Comparison of ENCODE assay signal across 33 mouse cellular contexts in genomic region chr2:25488671-25489068, GRCm38 (mm10). TPM values are rescaled to one million over a fixed set of nuclear protein-coding genes. Genes with fewer than 3 reads are reported as not detected.
DNase-seq lines count a peak whose midpoint lies in the region; ATAC-seq and TF ChIP-seq lines count a peak whose summit lies in the region.
"Had no signal": no experiment of that assay in that cellular context is flagged by ENCODE, and none has a peak within 500 bp of the region (broad histone marks: within the 10 kb centered on the region; RNA-seq: fewer than 3 reads in every experiment).

No protein-coding gene starts in this region.

- DNase-seq in adrenal gland, adult 2 months, result peak; percentile 74
- no peak for DNase-seq in adrenal gland, adult 8-10 months
- peak; percentile 82 for DNase-seq in cerebellum, adult 9-10 months
- no peak for DNase-seq in cerebellum, postnatal 4 days (ENCODE audit: low spot score in 2 of 2)
- DNase-seq in cerebellum, adult 9-11 months, result peak; percentile 74
- no peak for DNase-seq in kidney, postnatal 25 days
- DNase-seq in forebrain, postnatal 0 days, result no peak
- DNase-seq in heart, adult 8-10 months (ENCODE audit: low spot score), result no peak
- DNase-seq: gastrocnemius, postnatal 10 days; kidney, adult 9 months; kidney, postnatal 36 days; lung, embryonic 14.5 days; thymus, adult 2 months had no signal

- H3K9ac ChIP-seq in forebrain, postnatal 0 days, result no peak overlapping the region
- H3K9ac ChIP-seq: forebrain, embryonic 13.5 days; hindbrain, embryonic 15.5 days; intestine, embryonic 15.5 days; limb, embryonic 13.5 days; liver, embryonic 14.5 days; lung, embryonic 14.5 days; midbrain, embryonic 12.5 days; stomach, embryonic 15.5 days had no signal

- H3K27ac ChIP-seq in forebrain, postnatal 0 days (ENCODE audit: low read depth, low read length), result no peak overlapping the region
- H3K27ac ChIP-seq: forebrain, embryonic 13.5 days; hindbrain, embryonic 15.5 days; intestine, embryonic 15.5 days; limb, embryonic 13.5 days; liver, embryonic 14.5 days; midbrain, embryonic 12.5 days; stomach, embryonic 15.5 days had no signal

- no peak overlapping the region for H3K4me3 ChIP-seq in forebrain, postnatal 0 days (ENCODE audit: low read depth, low read length)
- H3K4me3 ChIP-seq: forebrain, embryonic 13.5 days; hindbrain, embryonic 15.5 days; intestine, embryonic 15.5 days; limb, embryonic 13.5 days; midbrain, embryonic 12.5 days; stomach, embryonic 15.5 days had no signal

- TF ChIP-seq CTCF in forebrain, postnatal 0 days (IDR thresholded peaks at IDR 0.05; ENCODE audit: low read depth), result no peak

- no peak for ATAC-seq in forebrain, postnatal 0 days
- ATAC-seq: forebrain, embryonic 13.5 days had no signal

- H3K27me3 ChIP-seq in forebrain, postnatal 0 days (ENCODE audit: insufficient read depth, low read length), result no peaks in the 10 kb centered on the region
- H3K27me3 ChIP-seq: hindbrain, embryonic 15.5 days; intestine, embryonic 15.5 days; midbrain, embryonic 12.5 days; stomach, embryonic 15.5 days had no signal

- H3K4me1 ChIP-seq in forebrain, postnatal 0 days (ENCODE audit: insufficient read depth), result no peaks in the 10 kb centered on the region
- H3K4me1 ChIP-seq: forebrain, embryonic 13.5 days; hindbrain, embryonic 15.5 days; limb, embryonic 13.5 days; midbrain, embryonic 12.5 days; stomach, embryonic 15.5 days had no signal

- WGBS in forebrain, postnatal 0 days, result 79% methylated on average over 7 of the region's 7 CpGs

- H3K36me3 ChIP-seq in forebrain, postnatal 0 days (ENCODE audit: insufficient read depth), result no peaks in the 10 kb centered on the region
- H3K36me3 ChIP-seq: G1E; hindbrain, embryonic 15.5 days; intestine, embryonic 15.5 days; limb, embryonic 13.5 days; midbrain, embryonic 12.5 days; stomach, embryonic 15.5 days had no signal

- H3K4me2 ChIP-seq in forebrain, postnatal 0 days (ENCODE audit: low read depth), result no peak overlapping the region
- H3K4me2 ChIP-seq: forebrain, embryonic 13.5 days; heart, embryonic 11.5 days; hindbrain, embryonic 15.5 days; intestine, embryonic 15.5 days; limb, embryonic 13.5 days; lung, embryonic 14.5 days; midbrain, embryonic 12.5 days; stomach, embryonic 15.5 days had no signal

- no peaks in the 10 kb centered on the region for H3K9me3 ChIP-seq in forebrain, postnatal 0 days (ENCODE audit: low read length)
- H3K9me3 ChIP-seq: forebrain, embryonic 13.5 days; G1E; hindbrain, embryonic 15.5 days; intestine, embryonic 15.5 days; limb, embryonic 13.5 days; midbrain, embryonic 12.5 days; stomach, embryonic 15.5 days had no signal

RNA-seq across cellular contexts. Expression of gene Lcn12, which starts 5.0 kb away (rescaled TPM):
- not detected for total RNA-seq in adrenal gland, adult 2 months (2021)
- polyA plus RNA-seq in adrenal gland, adult 2 months (2012; rRNA removed), result not detected in 2 replicates
- not detected for total RNA-seq in adrenal gland, adult 8-10 months (2022)
- not detected in 2 replicates for total RNA-seq in forebrain, postnatal 0 days (2014; rRNA removed)
- not detected in 2 replicates for polyA plus RNA-seq in forebrain, postnatal 0 days (2015; fragmentation: Nextera tagmentation; extraction: Ambion mirVana)
- total RNA-seq in heart, adult 8-10 months (2022), result not detected
- total RNA-seq: CH12.LX; G1E; gastrocnemius, postnatal 10 days; granulocyte monocyte progenitor cell, adult 5-6 weeks; hematopoietic stem cell, adult 5-6 weeks; layer of hippocampus, adult 8-10 months; left cerebral cortex, postnatal 14 days; megakaryocyte, adult 5-6 weeks; neutrophil, adult 5-6 weeks had no signal
- polyA plus RNA-seq: brain, embryonic 14.5 days; embryonic facial prominence, embryonic 14.5 days; forebrain, embryonic 13.5 days; frontal cortex, adult 2 months; G1E; heart, embryonic 11.5 days; heart, postnatal 0 days; hindbrain, embryonic 15.5 days; intestine, embryonic 15.5 days; limb, embryonic 13.5 days; liver, embryonic 14.5 days; lung, embryonic 14.5 days; midbrain, embryonic 12.5 days; stomach, embryonic 15.5 days; thymus, adult 2 months had no signal

RNA-seq across cellular contexts. Expression of gene Fbxw5, which starts 11.9 kb away (rescaled TPM):
- 10 to 100 TPM; 83.9 to 89.5 TPM for total RNA-seq in adrenal gland, adult 2 months (2021)
- polyA plus RNA-seq in adrenal gland, adult 2 months (2012; rRNA removed), result 34.4 and 64.3 TPM in 2 replicates
- total RNA-seq in adrenal gland, adult 8-10 months (2022), result 100 to 1,000 TPM in 3 of 4 experiments, 10 to 100 TPM in 1; 82.5 to 114 (median 107) TPM
- 120 and 140 TPM in 2 replicates for total RNA-seq in forebrain, postnatal 0 days (2014; rRNA removed)
- 93.8 and 116 TPM in 2 replicates for polyA plus RNA-seq in forebrain, postnatal 0 days (2015; fragmentation: Nextera tagmentation; extraction: Ambion mirVana)
- 100 to 1,000 TPM in 1 of 4 experiments, 10 to 100 TPM in 3; 79.4 to 105 (median 88.7) TPM for total RNA-seq in heart, adult 8-10 months (2022)

RNA-seq across cellular contexts. Expression of gene C8g, which starts 12.8 kb away (rescaled TPM):
- total RNA-seq in adrenal gland, adult 2 months (2021), result 1 to 10 TPM; 1.5 to 2.0 TPM
- polyA plus RNA-seq in adrenal gland, adult 2 months (2012; rRNA removed), result 2.7 and 3.0 TPM in 2 replicates
- 1 to 10 TPM in 3 of 4 experiments, under 1 TPM in 1; 0.70 to 2.3 (median 1.6) TPM for total RNA-seq in adrenal gland, adult 8-10 months (2022)
- 0.85 and 2.4 TPM in 2 replicates for total RNA-seq in forebrain, postnatal 0 days (2014; rRNA removed)
- polyA plus RNA-seq in forebrain, postnatal 0 days (2015; fragmentation: Nextera tagmentation; extraction: Ambion mirVana), result 4.0 and 4.3 TPM in 2 replicates
- total RNA-seq in heart, adult 8-10 months (2022), result 1 to 10 TPM; 1.7 to 2.6 (median 2.0) TPM
- total RNA-seq: neutrophil, adult 5-6 weeks had no signal

RNA-seq across cellular contexts. Expression of gene Ptgds, which starts 18.8 kb away (rescaled TPM):
- 1 to 10 TPM; 2.5 to 2.7 TPM for total RNA-seq in adrenal gland, adult 2 months (2021)
- polyA plus RNA-seq in adrenal gland, adult 2 months (2012; rRNA removed), result 4.9 and 5.6 TPM in 2 replicates
- total RNA-seq in adrenal gland, adult 8-10 months (2022), result 10 to 100 TPM in 1 of 4 experiments, 1 to 10 TPM in 3; 3.2 to 10.5 (median 4.4) TPM
- 1,270 and 1,729 TPM in 2 replicates for total RNA-seq in forebrain, postnatal 0 days (2014; rRNA removed)
- polyA plus RNA-seq in forebrain, postnatal 0 days (2015; fragmentation: Nextera tagmentation; extraction: Ambion mirVana), result 1,561 and 1,919 TPM in 2 replicates
- total RNA-seq in heart, adult 8-10 months (2022), result 1,000 to 10,000 TPM in 1 of 4 experiments, 100 to 1,000 TPM in 3; 350 to 1,004 (median 621) TPM
- total RNA-seq: megakaryocyte, adult 5-6 weeks; neutrophil, adult 5-6 weeks had no signal
- polyA plus RNA-seq: G1E had no signal

RNA-seq across cellular contexts. Expression of gene Paxx, which starts 27.8 kb away (rescaled TPM):
- 10 to 100 TPM; 33.3 to 35.2 TPM for total RNA-seq in adrenal gland, adult 2 months (2021)
- 85.9 and 124 TPM in 2 replicates for polyA plus RNA-seq in adrenal gland, adult 2 months (2012; rRNA removed)
- 10 to 100 TPM; 32.4 to 68.2 (median 43.4) TPM for total RNA-seq in adrenal gland, adult 8-10 months (2022)
- total RNA-seq in forebrain, postnatal 0 days (2014; rRNA removed), result 154 and 164 TPM in 2 replicates
- 151 and 154 TPM in 2 replicates for polyA plus RNA-seq in forebrain, postnatal 0 days (2015; fragmentation: Nextera tagmentation; extraction: Ambion mirVana)
- 10 to 100 TPM; 21.4 to 30.7 (median 23.3) TPM for total RNA-seq in heart, adult 8-10 months (2022)

Comparison
In these comparisons a context has a peak if more than half of its experiments do, and no peak if none do; other contexts are left out.
1. DNase-seq: peak in adrenal gland, adult 2 months (single experiment), cerebellum, adult 9-10 months (single experiment) and cerebellum, adult 9-11 months (single experiment); none in adrenal gland, adult 8-10 months (single experiment), cerebellum, postnatal 4 days (0 of 2), kidney, postnatal 25 days (0 of 2), forebrain, postnatal 0 days (single experiment) and heart, adult 8-10 months (single experiment).